Mouse (Mus musculus) MEL (cell line): Measurements from ENCODE around the gene Socs7. TPM values are rescaled to one million over a fixed set of nuclear protein-coding genes. Genes with fewer than 3 reads are reported as not detected.

ENCODE experiments used
- DNase-seq: peaks from one replicate; pipeline ENCODE4 v3.0.0; 2011; ENCODE audit warnings: low read depth, low spot score
- H3K27ac ChIP-seq: 2 replicates; pipeline ENCODE4 v1.5.1; 2012; ENCODE audit warnings: low read depth, mild to moderate bottlenecking, control low read depth, low read length, moderate library complexity; ENCODE audit not compliant: control insufficient read depth
- H3K27me3 ChIP-seq, 2 experiments: fragments of 150-350 bp in 1 of 2; sonication (generic) in 1 of 2; 2 replicates each; pipeline ENCODE4 v1.6.1; 2012; ENCODE audit warnings: low read length in 2 of 2, mild to moderate bottlenecking in 2 of 2, improper control_type of control experiment in 1 of 2, moderate library complexity in 1 of 2; ENCODE audit not compliant: insufficient read depth in 2 of 2, control insufficient read depth in 1 of 2
- H3K36me3 ChIP-seq, 2 experiments: 2 replicates each; pipeline ENCODE4 v1.6.1; 2012 to 2014; ENCODE audit warnings: low read length in 2 of 2, improper control_type of control experiment in 1 of 2, inconsistent platforms in 1 of 2, mild to moderate bottlenecking in 1 of 2; ENCODE audit not compliant: insufficient read depth in 2 of 2, control insufficient read depth in 1 of 2
- H3K4me1 ChIP-seq, 2 experiments: fragments of 150-350 bp in 1 of 2; sonication (generic) in 1 of 2; 2 replicates each; pipeline ENCODE4 v1.6.1; 2012; ENCODE audit warnings: low read length in 2 of 2, improper control_type of control experiment in 1 of 2, mild to moderate bottlenecking in 1 of 2; ENCODE audit not compliant: insufficient read depth in 2 of 2, control insufficient read depth in 1 of 2
- H3K4me3 ChIP-seq, 2 experiments: fragments of 150-350 bp in 1 of 2; sonication (generic) in 1 of 2; 2 replicates each; pipeline ENCODE4 v1.5.1; 2012; ENCODE audit warnings: low read depth in 2 of 2, low read length in 2 of 2, mild to moderate bottlenecking in 2 of 2, moderate library complexity in 2 of 2, control low read depth in 1 of 2, improper control_type of control experiment in 1 of 2; ENCODE audit not compliant: control insufficient read depth in 1 of 2, insufficient read depth in 1 of 2
- H3K79me2 ChIP-seq: 2 replicates; pipeline ENCODE4 v1.6.1; 2012; ENCODE audit warnings: mild to moderate bottlenecking, low read length, moderate library complexity; ENCODE audit not compliant: control insufficient read depth, poor library complexity, insufficient read depth
- H3K9ac ChIP-seq: 2 replicates; pipeline ENCODE4 v1.6.1; 2012; ENCODE audit warnings: low read depth, mild to moderate bottlenecking, control low read depth, low read length, moderate library complexity; ENCODE audit not compliant: control insufficient read depth, poor library complexity, severe bottlenecking
- H3K9me3 ChIP-seq: fragments of 150-350 bp; sonication (generic); replicated peaks from 2 replicates; pipeline ENCODE4 v1.6.1; 2012; ENCODE audit warnings: mild to moderate bottlenecking, low read length, improper control_type of control experiment, moderate library complexity; ENCODE audit not compliant: insufficient read depth
- BHLHE40 ChIP-seq: IDR thresholded peaks from 2 replicates; pipeline ENCODE4 v1.6.1; 2012; ENCODE audit warnings: low read depth, mild to moderate bottlenecking, inconsistent platforms, low read length, improper control_type of control experiment, borderline replicate concordance
- CHD1 ChIP-seq: IDR thresholded peaks from 2 replicates; pipeline ENCODE4 v1.6.1; 2012; ENCODE audit warnings: low read depth, mild to moderate bottlenecking, inconsistent platforms, low read length, improper control_type of control experiment
- CHD2 ChIP-seq: IDR thresholded peaks from 2 replicates; pipeline ENCODE4 v1.6.1; 2011; ENCODE audit warnings: low read length, improper control_type of control experiment
- ELF1 ChIP-seq: IDR thresholded peaks from 2 replicates; pipeline ENCODE4 v1.6.1; 2014; ENCODE audit warnings: low read depth, mild to moderate bottlenecking, inconsistent platforms, low read length, improper control_type of control experiment, moderate library complexity
- ETS1 ChIP-seq: IDR thresholded peaks from 2 replicates; pipeline ENCODE4 v1.6.1; 2012; ENCODE audit warnings: low read depth, mild to moderate bottlenecking, inconsistent platforms, low read length, improper control_type of control experiment, moderate library complexity
- GATA1 ChIP-seq: IDR thresholded peaks from 2 replicates; pipeline ENCODE4 v1.6.1; 2011; ENCODE audit warnings: low read depth, low read length, improper control_type of control experiment
- MAZ ChIP-seq: IDR thresholded peaks from 2 replicates; pipeline ENCODE4 v1.6.1; 2012; ENCODE audit warnings: low read depth, mild to moderate bottlenecking, inconsistent platforms, low read length, improper control_type of control experiment
- MEF2A ChIP-seq: IDR thresholded peaks from 2 replicates; pipeline ENCODE4 v1.6.1; 2014; ENCODE audit warnings: low read depth, mild to moderate bottlenecking, inconsistent platforms, low read length, improper control_type of control experiment; ENCODE audit not compliant: poor library complexity, insufficient replicate concordance, severe bottlenecking; ENCODE audit errors: extremely low read depth
- MYB ChIP-seq: IDR thresholded peaks from 2 replicates; pipeline ENCODE4 v1.6.1; 2011; ENCODE audit warnings: mild to moderate bottlenecking, low read depth, low read length, improper control_type of control experiment
- MYC ChIP-seq: IDR thresholded peaks from 2 replicates; pipeline ENCODE4 v1.6.1; 2011; ENCODE audit warnings: low read depth, mild to moderate bottlenecking, low read length, improper control_type of control experiment, moderate library complexity
- TAL1 ChIP-seq: IDR thresholded peaks from 2 replicates; pipeline ENCODE4 v1.6.1; 2012; ENCODE audit warnings: mild to moderate bottlenecking, inconsistent platforms, low read length, moderate library complexity, mixed read lengths
- UBTF ChIP-seq: IDR thresholded peaks from 2 replicates; pipeline ENCODE4 v1.6.1; 2012; ENCODE audit warnings: low read depth, mild to moderate bottlenecking, inconsistent platforms, low read length, improper control_type of control experiment, moderate library complexity, borderline replicate concordance; ENCODE audit not compliant: insufficient read depth
- USF2 ChIP-seq, 2 experiments: IDR thresholded peaks; 2 replicates each; pipeline ENCODE4 v1.6.1; 2011 to 2012; ENCODE audit warnings: improper control_type of control experiment in 2 of 2, low read length in 2 of 2, borderline replicate concordance in 1 of 2, inconsistent platforms in 1 of 2, low read depth in 1 of 2, mild to moderate bottlenecking in 1 of 2; ENCODE audit not compliant: insufficient read depth in 1 of 2
- ZNF384 ChIP-seq: IDR thresholded peaks from 2 replicates; pipeline ENCODE4 v1.6.1; 2012; ENCODE audit warnings: low read depth, mild to moderate bottlenecking, inconsistent platforms, low read length, improper control_type of control experiment
- polyA plus RNA-seq, 2 experiments: library from polyadenylated mRNA; stranded (reverse) in 1 of 2; unstranded in 1 of 2; fragments of >175 nt in 1 of 2; fragments of >200 nt in 1 of 2; gene quantifications; 2 replicates each; pipeline versions ENCODE4 v1.2.1 to v1.2.4; 2012; ENCODE audit warnings: low replicate concordance in 2 of 2, low read depth in 1 of 2; ENCODE audit not compliant: insufficient read length in 2 of 2, insufficient read depth in 1 of 2, missing spikeins in 1 of 2
- total RNA-seq: library from RNA; depleted of rRNA; stranded (reverse); fragments of 300-350 nt; gene quantifications from 2 replicates; pipeline ENCODE4 v1.2.3, GENCODE M21; 2012

Socs7 gene
- total and polyA plus RNA-seq, 3 experiments, result 19.3 to 21.0 TPM; not detected in 1

DNA sequence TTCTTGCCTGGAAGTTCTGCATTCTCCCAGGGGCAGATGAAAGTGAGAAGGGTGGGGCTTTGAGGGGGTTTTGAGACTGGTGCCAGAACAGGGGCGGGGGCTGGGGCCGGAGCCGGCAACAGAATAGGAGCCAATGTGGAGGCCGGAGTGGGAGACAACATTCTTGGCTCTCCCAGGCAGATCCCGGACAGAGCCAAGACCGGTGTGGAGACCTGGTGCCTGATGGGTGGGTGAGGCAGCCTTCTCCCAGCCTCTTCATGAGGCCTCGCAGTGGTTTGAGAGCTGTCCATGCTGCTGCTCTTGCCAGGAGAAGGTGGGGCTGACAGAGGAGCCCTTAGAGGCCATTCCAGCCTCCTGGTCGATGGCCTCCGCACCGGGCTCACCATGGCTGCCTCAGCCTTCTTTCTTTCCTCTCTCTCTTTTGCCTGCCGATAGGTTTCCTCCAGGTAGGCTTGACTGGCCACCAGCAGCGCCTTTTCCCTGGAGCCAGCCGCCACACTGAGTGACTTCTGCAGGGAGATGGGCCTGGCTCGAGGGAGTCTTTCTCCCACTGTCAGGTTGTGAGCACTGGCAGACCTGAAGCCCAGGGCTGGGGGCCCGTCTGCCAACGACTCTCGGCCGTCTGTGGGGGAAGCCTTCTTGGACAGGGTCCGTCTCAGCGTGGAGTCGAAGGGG, 23.9 kb upstream of the Socs7 start:
- Histone ChIP-seq H3K9ac (no peak overlapping the region), H3K4me1 (no peaks in the 10 kb centered on the region), H3K27ac (no peak overlapping the region), H3K27me3 (peaks cover 0 to 3% of the 10 kb centered on the region in 2 experiments; a peak in 2 of 4 replicates), H3K36me3 (no peaks in the 10 kb centered on the region), H3K9me3 (no peaks in the 10 kb centered on the region), H3K4me3 (no peak overlapping the region), H3K79me2 (no peaks in the 10 kb centered on the region)
- no peak for DNase-seq
- no peak for TF ChIP-seq MYC
- no peak for TF ChIP-seq ELF1
- no peak for TF ChIP-seq USF2 (IDR thresholded peaks at IDR 0.05; ENCODE audit: borderline replicate concordance in 1 of 2, insufficient read depth in 1 of 2, low read depth in 1 of 2, low read length in 2 of 2)
- TF ChIP-seq CHD2, result no peak
- no peak for TF ChIP-seq TAL1
- no peak for TF ChIP-seq CHD1

DNA sequence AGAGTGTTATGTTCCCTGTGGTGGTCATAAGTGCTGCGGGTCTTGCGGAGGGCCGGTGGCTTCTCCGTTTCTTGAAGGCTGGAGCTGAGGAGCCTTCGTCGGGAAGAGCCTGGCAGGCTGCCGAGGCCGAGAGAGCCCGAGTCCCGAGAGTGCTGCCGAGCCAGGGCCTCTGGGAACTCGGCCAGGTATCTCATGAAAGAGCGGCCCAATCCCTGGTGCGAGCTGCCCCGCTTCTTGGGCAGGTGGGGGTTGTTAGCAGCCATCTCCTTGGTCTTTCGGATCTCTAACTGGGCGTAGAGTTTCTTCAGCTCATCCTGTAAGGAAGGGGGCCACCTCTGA, 23.4 kb upstream of the Socs7 start:
- Histone ChIP-seq H3K27me3 (peaks cover 0 to 3% of the 10 kb centered on the region in 2 experiments; a peak in 2 of 4 replicates), H3K27ac (no peak overlapping the region), H3K4me3 (no peak overlapping the region), H3K79me2 (no peaks in the 10 kb centered on the region), H3K9me3 (no peaks in the 10 kb centered on the region), H3K4me1 (no peaks in the 10 kb centered on the region)
- DNase-seq, result no peak
- TF ChIP-seq ETS1, result no peak
- TF ChIP-seq BHLHE40, result no peak
- no peak for TF ChIP-seq MYC
- no peak for TF ChIP-seq ZNF384
- TF ChIP-seq UBTF, result no peak
- no peak for TF ChIP-seq ELF1
- no peak for TF ChIP-seq MAZ
- TF ChIP-seq MYB, result no peak
- no peak for TF ChIP-seq CHD2
- no peak for TF ChIP-seq USF2 (IDR thresholded peaks at IDR 0.05; ENCODE audit: borderline replicate concordance in 1 of 2, insufficient read depth in 1 of 2, low read depth in 1 of 2, low read length in 2 of 2)
- no peak for TF ChIP-seq GATA1
- TF ChIP-seq MEF2A, result no peak
- TF ChIP-seq, all 39 proteins: peak for 0
- no peak overlapping the region for H3K9ac ChIP-seq
- no peaks in the 10 kb centered on the region for H3K36me3 ChIP-seq
